Mouse (Mus musculus) erythroblast, embryonic 14.5 days (primary cell): Measurements from ENCODE around the gene Mpped1.

ENCODE experiments used
- GATA1 ChIP-seq: IDR thresholded peaks from 2 replicates; pipeline ENCODE4 v1.6.1; 2012; ENCODE audit warnings: low read length, inconsistent platforms, mixed read lengths
- TAL1 ChIP-seq: IDR thresholded peaks from 3 replicates; pipeline ENCODE4 v1.6.1; 2012; ENCODE audit warnings: low read length, inconsistent platforms, mixed read lengths

DNA sequence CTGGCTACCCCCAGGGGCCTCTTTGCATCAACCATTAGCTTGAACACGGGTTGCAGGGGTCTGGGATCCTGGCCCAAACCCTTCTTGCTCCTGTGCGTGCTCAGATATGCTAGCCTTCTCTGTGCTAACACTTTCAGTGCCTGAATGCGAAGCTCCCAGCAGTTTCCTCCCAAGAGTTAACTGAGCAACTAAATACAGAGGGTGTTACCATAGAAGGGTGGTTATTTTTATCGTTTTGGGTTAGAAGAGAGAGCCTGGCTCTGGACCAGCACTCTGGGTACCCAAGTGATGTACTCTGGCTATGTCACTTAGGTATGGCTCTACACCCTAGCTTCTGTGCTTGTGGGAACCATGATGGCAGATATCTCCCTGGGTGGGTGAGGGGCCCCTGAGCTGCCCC lies 68.2 kb downstream of the Mpped1 start:
- TF ChIP-seq GATA1 (no peak), TAL1 (no peak)
